Mouse (Mus musculus): ENCODE data around the gene Pdzrn3. TPM values are rescaled to one million over a fixed set of nuclear protein-coding genes. Genes with fewer than 3 reads are reported as not detected.
A peak's percentile ranks its signal among the peaks of the same experiment; 100 is the strongest.

The Pdzrn3 gene
- polyA plus RNA-seq, 1 experiment from 2014 or later = 22.9 TPM

DNA sequence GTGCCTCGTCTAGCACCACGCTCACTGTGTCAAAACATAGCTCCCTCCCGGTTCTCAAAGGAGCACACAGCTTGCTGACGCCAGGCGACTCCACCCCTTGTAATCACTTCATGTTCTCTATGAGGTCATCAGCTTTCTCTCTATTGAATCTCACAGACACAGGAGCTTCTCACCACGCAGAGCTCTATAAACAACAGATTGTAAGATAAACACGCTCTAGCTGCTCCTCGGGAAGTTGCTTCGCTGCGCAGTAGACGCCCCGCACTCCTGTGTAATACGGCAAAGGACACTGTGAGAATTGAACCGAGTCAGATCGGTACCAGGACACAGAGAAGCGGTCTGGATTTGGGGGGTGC lies 162.3 kb downstream of the Pdzrn3 start:
- no peaks in the 10 kb centered on the region for H3K27me3 ChIP-seq (replicated peaks)
- no peaks in the 10 kb centered on the region for H3K9me3 ChIP-seq (replicated peaks)
- no peak overlapping the region for H3K4me3 ChIP-seq (replicated peaks)
- ATAC-seq (ENCODE audit: low FRiP score) = no peak
- WGBS = 51% methylated on average over 16 of the region's 16 CpGs
- no peak overlapping the region for H3K27ac ChIP-seq (replicated peaks)
- peaks cover 17% of the 10 kb centered on the region for H3K4me1 ChIP-seq
- no peaks in the 10 kb centered on the region for H3K36me3 ChIP-seq
- H3K9ac ChIP-seq (replicated peaks) = no peak overlapping the region
- H3K4me2 ChIP-seq = no peak overlapping the region

DNA sequence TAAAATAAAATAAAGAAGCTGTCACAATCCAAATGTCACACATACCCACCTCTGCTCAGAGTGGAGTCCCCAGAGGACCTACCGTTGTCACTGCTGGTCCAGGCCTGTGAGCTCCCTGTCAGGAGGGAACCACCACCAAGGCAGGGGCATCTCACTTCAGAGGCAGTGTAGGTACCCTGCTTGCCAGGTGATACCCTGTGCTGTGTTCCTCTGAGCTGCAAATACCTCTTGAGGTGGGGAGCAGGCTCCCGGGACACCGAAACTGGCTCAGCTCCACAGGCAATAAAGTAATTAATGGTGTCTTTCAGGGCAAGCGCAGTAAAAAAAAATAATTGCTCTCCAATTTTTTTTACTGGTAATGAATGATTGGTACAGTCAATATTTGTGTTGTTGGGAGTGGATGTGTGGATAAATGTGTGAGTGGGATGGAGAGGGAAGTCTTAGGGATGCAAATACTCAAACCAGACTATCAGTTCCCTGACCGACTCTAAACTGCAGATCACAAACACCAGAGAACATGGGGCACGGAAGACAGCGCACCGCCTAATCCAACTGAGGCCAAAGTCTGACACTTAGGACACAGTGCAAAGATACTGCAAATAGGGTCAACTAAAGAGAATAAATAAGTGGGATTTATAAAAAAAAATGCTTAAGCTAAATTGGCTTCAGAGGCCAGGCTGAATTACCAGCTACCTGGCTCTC lies 162.8 kb downstream of the Pdzrn3 start:
- WGBS = 57% methylated on average over 8 of the region's 8 CpGs
- H3K27ac ChIP-seq (replicated peaks) = no peak overlapping the region
- H3K4me3 ChIP-seq (replicated peaks) = no peak overlapping the region
- H3K36me3 ChIP-seq = no peaks in the 10 kb centered on the region
- H3K27me3 ChIP-seq (replicated peaks) = no peaks in the 10 kb centered on the region
- H3K4me1 ChIP-seq = peaks cover 17% of the 10 kb centered on the region
- no peak for ATAC-seq (ENCODE audit: low FRiP score)
- no peak overlapping the region for H3K9ac ChIP-seq (replicated peaks)
- no peaks in the 10 kb centered on the region for H3K9me3 ChIP-seq (replicated peaks)
- no peak overlapping the region for H3K4me2 ChIP-seq

DNA sequence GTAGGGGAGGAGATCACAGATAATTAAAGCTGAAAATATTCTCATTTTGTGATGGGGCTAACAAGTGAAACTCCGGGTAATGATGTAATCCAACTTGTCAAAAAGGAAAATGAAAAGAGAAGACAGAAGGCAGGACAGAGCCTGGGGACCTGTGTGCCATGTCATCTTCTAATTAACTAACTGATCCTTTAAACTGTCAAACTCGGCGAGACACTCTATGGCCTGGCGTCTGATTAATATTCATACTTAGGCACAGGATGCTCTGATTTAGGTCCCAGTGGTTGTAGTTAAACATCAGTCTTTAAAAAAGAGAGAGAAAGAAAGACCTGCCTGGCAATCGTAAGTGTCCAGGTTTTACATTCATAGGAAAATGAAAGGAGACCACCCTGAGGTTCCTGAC lies 164.6 kb downstream of the Pdzrn3 start:
- Histone ChIP-seq H3K4me2 (no peak overlapping the region), H3K4me1 (peaks cover 17% of the 10 kb centered on the region), H3K36me3 (no peaks in the 10 kb centered on the region), H3K4me3 (replicated peaks) (no peak overlapping the region), H3K9ac (replicated peaks) (no peak overlapping the region), H3K9me3 (replicated peaks) (no peaks in the 10 kb centered on the region), H3K27me3 (replicated peaks) (no peaks in the 10 kb centered on the region), H3K27ac (replicated peaks) (no peak overlapping the region)
- no peak for ATAC-seq (ENCODE audit: low FRiP score)
- 82% methylated on average over 5 of the region's 5 CpGs for WGBS

DNA sequence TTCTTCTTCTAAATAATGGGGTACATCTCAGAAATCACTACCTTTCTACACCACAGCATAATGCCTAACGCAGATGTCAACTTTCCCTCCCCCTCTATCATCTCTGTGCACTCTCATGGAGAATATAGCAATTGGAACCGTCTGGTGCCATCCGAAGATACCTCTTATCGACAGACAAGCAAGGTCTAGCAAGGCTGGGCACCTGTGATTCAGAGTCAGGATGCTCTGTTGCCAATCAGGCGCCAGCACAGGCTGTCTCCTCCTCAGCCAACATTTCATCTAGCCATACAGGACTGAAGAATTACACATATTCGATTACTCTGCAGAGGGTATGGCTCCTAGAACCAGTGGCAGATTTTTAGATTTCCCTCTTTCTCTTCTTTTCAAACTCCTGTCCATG lies 165.6 kb downstream of the Pdzrn3 start:
- peaks cover 17% of the 10 kb centered on the region for H3K4me1 ChIP-seq
- whole genome bisulfite sequencing = 96% methylated on average over 6 of the region's 6 CpGs
- H3K27ac ChIP-seq (replicated peaks) = no peak overlapping the region
- no peak overlapping the region for H3K4me2 ChIP-seq
- no peaks in the 10 kb centered on the region for H3K36me3 ChIP-seq
- H3K9ac ChIP-seq (replicated peaks) = no peak overlapping the region
- no peak overlapping the region for H3K4me3 ChIP-seq (replicated peaks)
- H3K27me3 ChIP-seq (replicated peaks) = no peaks in the 10 kb centered on the region
- no peaks in the 10 kb centered on the region for H3K9me3 ChIP-seq (replicated peaks)
- no peak for ATAC-seq (ENCODE audit: low FRiP score)

DNA sequence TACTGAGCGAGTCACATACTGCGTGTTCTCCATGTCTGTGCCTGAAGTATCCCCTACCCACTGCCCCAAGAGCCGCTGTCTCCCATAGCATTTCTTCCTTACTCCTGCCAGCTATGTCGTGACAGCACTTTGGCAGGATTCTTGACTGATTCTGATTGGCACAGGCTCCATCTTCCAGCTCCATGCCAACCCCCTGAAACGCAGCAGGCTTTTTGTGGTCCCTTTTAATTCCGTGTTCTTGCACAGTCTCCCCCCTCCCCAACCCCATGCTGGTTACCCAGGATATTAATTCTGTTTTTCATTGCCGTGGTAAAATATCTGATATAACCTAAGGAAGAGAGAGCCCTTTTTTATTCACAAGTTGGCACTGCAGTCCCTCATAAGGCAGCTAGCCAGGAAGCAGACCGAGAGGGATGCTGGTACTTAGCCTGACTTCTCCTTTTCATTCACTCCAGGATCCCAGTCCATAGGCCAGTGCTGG lies 166.3 kb downstream of the Pdzrn3 start:
- Histone ChIP-seq H3K36me3 (no peaks in the 10 kb centered on the region), H3K27me3 (replicated peaks) (no peaks in the 10 kb centered on the region), H3K9me3 (replicated peaks) (no peaks in the 10 kb centered on the region), H3K4me3 (replicated peaks) (no peak overlapping the region), H3K27ac (replicated peaks) (no peak overlapping the region), H3K9ac (replicated peaks) (no peak overlapping the region), H3K4me1 (peaks cover 17% of the 10 kb centered on the region), H3K4me2 (no peak overlapping the region)
- WGBS = 57% methylated on average over 8 of the region's 8 CpGs
- ATAC-seq (ENCODE audit: low FRiP score) = peak; percentile 70

DNA sequence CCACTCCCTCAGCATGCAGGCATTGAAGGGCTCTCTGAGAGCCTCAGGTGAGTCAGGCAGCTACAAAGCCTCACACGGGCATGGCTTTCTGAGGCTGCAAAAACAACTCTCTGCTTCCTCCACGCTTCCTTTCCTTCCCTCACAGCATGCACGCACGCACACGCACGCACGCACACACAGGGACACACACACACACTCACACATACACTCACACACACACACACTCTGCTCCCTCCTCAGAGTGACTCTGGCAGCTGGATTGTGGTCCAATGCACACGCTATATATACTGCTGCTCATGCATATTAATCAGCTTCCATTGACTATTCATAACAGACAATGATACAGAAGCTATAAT lies 178.8 kb downstream of the Pdzrn3 start:
- ATAC-seq (ENCODE audit: low FRiP score) = peak; percentile 74
- peak overlapping the region; percentile 47 for H3K9ac ChIP-seq (replicated peaks)
- peak overlapping the region; percentile 85 for H3K4me2 ChIP-seq
- H3K27me3 ChIP-seq (replicated peaks) = no peaks in the 10 kb centered on the region
- WGBS = 0% methylated on average over 8 of the region's 8 CpGs
- H3K36me3 ChIP-seq = no peaks in the 10 kb centered on the region
- H3K4me1 ChIP-seq = peaks cover 52% of the 10 kb centered on the region
- no peaks in the 10 kb centered on the region for H3K9me3 ChIP-seq (replicated peaks)
- H3K27ac ChIP-seq (replicated peaks) = peak overlapping the region; percentile 80
- peak overlapping the region; percentile 47 for H3K4me3 ChIP-seq (replicated peaks)

DNA sequence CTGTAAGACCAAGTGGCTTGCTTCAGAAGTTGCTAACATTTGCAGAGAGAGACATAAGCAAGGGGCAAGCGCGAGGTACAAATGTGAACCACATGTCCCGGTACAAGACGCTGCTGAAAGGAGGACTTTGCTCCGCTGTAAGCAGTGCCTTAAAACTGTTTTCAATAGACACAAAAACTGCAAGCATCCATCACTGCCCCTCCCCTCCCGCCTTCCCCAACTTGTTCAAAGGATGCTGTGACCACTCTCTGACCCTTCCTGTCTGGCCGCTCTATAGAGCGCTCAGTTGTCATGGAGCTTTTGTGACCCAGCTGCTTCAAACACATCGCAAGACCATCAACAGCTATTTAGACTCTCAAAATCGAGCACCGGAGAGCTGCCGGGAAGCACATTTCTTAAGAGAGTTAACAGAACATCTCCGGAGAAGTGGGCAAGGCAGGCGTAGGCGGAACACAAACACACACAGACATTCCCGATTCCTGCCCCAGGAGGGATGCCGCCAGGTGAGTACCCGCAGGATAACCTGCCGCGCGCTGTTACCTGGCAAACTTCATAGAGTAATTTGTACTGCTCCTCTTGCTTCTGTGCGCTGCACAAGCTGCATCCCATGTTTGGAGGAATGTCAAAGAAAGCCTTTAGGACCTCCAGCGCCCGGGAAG lies 179.3 kb downstream of the Pdzrn3 start:
- H3K9ac ChIP-seq (replicated peaks) = peak overlapping the region; percentile 47
- ATAC-seq (ENCODE audit: low FRiP score) = peak; percentile 56
- WGBS = 2% methylated on average over 24 of the region's 24 CpGs
- H3K9me3 ChIP-seq (replicated peaks) = no peaks in the 10 kb centered on the region
- H3K4me3 ChIP-seq (replicated peaks) = peak overlapping the region; percentile 47
- H3K27me3 ChIP-seq (replicated peaks) = no peaks in the 10 kb centered on the region
- H3K4me2 ChIP-seq = peak overlapping the region; percentile 85
- no peaks in the 10 kb centered on the region for H3K36me3 ChIP-seq
- peaks cover 56% of the 10 kb centered on the region for H3K4me1 ChIP-seq
- H3K27ac ChIP-seq (replicated peaks) = peak overlapping the region; percentile 80

DNA sequence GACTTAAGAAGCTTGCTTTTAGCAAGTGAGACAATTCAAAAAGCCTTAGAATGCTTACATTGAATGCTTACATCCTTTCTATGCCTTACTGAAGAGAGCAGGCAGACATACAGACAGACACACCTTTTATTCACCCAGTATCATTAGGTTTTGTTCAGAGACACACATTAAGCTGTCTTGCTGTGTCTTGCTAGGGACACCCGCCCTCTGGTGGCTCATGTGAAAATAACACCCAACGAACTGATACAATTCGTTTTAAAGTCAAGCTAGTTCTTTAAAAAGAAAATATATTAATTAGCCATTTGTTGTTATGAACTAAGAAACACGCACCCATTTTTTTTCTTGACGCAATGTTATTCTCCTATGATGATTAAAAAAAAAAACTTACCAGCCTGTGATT lies 180.1 kb downstream of the Pdzrn3 start:
- Histone ChIP-seq H3K4me2 (peak overlapping the region; percentile 85), H3K4me3 (replicated peaks) (peak overlapping the region; percentile 47), H3K9ac (replicated peaks) (no peak overlapping the region), H3K4me1 (peaks cover 56% of the 10 kb centered on the region), H3K27ac (replicated peaks) (peak overlapping the region; percentile 80; the same call in 1 of the 2 replicates), H3K36me3 (no peaks in the 10 kb centered on the region), H3K27me3 (replicated peaks) (no peaks in the 10 kb centered on the region), H3K9me3 (replicated peaks) (no peaks in the 10 kb centered on the region)
- WGBS = 8% methylated on average over 5 of the region's 5 CpGs
- no peak for ATAC-seq (ENCODE audit: low FRiP score)

DNA sequence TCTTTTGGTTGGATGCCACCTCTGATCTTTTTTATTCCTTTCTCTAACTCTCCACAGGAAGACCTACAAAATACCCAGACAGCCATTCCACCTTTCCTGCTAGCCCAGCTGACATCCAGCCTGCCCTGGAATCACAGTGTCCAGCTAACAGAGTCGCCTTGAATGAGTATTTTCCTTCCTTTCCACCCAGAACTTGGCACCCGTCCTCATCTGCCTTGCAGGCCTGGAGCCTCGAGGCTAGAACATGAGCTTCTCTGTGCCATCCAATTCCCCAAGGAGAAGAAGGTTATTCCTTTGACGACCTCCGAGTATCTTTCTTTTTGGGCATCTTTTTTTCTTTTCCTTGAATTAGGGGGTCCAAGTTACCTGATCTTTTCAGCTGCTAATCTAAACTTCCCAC lies 181.8 kb downstream of the Pdzrn3 start:
- WGBS = 49% methylated on average over 5 of the region's 5 CpGs
- H3K4me3 ChIP-seq (replicated peaks) = no peak overlapping the region; the same call in 1 of the 2 replicates
- no peak for ATAC-seq (ENCODE audit: low FRiP score)
- H3K9me3 ChIP-seq (replicated peaks) = no peaks in the 10 kb centered on the region
- H3K4me2 ChIP-seq = peak overlapping the region; percentile 42
- H3K27me3 ChIP-seq (replicated peaks) = no peaks in the 10 kb centered on the region
- no peak overlapping the region for H3K9ac ChIP-seq (replicated peaks)
- H3K36me3 ChIP-seq = no peaks in the 10 kb centered on the region
- H3K4me1 ChIP-seq = peaks cover 56% of the 10 kb centered on the region
- no peak overlapping the region for H3K27ac ChIP-seq (replicated peaks)

DNA sequence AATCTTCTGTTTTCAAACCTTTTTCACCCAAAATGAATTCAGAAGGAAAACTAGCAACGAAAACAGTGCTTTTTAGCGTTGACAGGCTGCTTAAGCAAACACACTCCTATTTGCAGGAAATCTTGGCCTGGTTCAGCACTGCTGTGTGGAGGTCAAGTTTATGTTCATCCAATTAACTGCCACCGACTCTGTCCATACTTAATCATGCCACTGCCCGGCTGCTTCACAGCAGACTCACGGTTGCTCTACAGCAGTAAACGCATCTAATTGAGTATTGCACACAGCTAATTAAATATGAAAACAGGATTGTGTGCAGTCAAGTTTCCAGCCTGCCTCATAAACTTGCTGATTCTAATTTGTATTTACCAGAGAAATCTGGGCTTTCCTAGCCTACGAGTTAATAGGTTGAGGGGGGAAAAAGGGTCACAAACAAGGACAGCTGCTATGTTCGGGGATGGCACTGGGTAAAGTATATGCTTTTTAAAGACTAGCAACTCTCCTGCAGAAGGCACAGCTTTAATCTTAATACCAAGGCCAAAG lies 183.2 kb downstream of the Pdzrn3 start:
- Histone ChIP-seq H3K27me3 (replicated peaks) (no peaks in the 10 kb centered on the region), H3K4me3 (replicated peaks) (no peak overlapping the region), H3K36me3 (no peaks in the 10 kb centered on the region), H3K9me3 (replicated peaks) (no peaks in the 10 kb centered on the region), H3K9ac (replicated peaks) (no peak overlapping the region), H3K4me1 (peaks cover 45% of the 10 kb centered on the region), H3K4me2 (peak overlapping the region; percentile 42), H3K27ac (replicated peaks) (peak overlapping the region; percentile 6)
- no peak for ATAC-seq (ENCODE audit: low FRiP score)
- 20% methylated on average over 8 of the region's 8 CpGs for WGBS

DNA sequence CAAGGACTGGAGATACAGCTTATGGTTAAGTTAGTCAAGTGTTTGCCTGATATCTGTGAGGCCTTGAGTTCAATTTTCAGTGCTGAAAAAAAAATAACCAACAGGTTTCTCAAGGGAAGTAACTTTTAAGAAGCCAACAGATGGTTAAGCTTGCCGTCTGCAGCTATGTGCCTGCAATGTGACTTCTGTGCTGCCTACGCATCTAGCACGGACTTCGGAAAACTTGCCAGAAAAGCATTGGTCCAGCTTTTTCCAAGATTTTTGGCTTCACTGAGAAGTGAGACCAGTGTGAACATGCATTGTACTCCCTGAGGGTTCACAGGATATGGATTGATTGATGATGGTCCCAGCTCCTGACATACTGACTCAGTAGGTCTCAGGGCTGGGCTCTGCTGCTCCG lies 186.1 kb downstream of the Pdzrn3 start:
- H3K36me3 ChIP-seq = no peaks in the 10 kb centered on the region
- no peak overlapping the region for H3K9ac ChIP-seq (replicated peaks)
- H3K4me3 ChIP-seq (replicated peaks) = no peak overlapping the region
- H3K4me2 ChIP-seq = no peak overlapping the region
- H3K9me3 ChIP-seq (replicated peaks) = no peaks in the 10 kb centered on the region
- WGBS = 92% methylated on average over 5 of the region's 5 CpGs
- no peak for ATAC-seq (ENCODE audit: low FRiP score)
- H3K27ac ChIP-seq (replicated peaks) = no peak overlapping the region
- no peaks in the 10 kb centered on the region for H3K27me3 ChIP-seq (replicated peaks)
- peaks cover 37% of the 10 kb centered on the region for H3K4me1 ChIP-seq

DNA sequence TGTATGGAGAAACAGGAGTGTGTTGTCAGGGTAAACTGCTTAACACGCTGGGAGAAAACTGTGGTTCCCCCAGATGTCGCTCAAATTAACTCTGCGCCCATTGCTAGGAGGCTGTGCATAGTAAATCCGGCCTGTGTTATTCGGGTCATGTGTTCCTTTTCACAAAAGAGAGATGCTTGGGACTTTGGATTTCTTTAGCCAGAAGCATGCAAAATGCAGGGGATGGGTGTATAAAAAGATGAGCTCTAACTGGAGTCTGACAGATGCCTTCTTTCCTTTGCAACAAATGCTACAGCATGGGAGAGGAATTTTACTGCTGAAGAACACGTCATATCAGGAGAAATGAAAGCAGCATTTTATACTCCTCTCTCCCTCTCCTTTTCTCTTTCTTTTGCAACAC lies 190.4 kb downstream of the Pdzrn3 start:
- Histone ChIP-seq H3K4me2 (no peak overlapping the region), H3K27me3 (replicated peaks) (no peaks in the 10 kb centered on the region), H3K9me3 (replicated peaks) (no peaks in the 10 kb centered on the region), H3K4me3 (replicated peaks) (no peak overlapping the region), H3K36me3 (no peaks in the 10 kb centered on the region), H3K4me1 (peaks cover 27% of the 10 kb centered on the region), H3K9ac (replicated peaks) (no peak overlapping the region), H3K27ac (replicated peaks) (no peak overlapping the region)
- 50% methylated on average over 6 of the region's 6 CpGs for WGBS
- no peak for ATAC-seq (ENCODE audit: low FRiP score)
